Mouse (Mus musculus): ENCODE measurements around the gene Snx7.

GRCm38 (mm10) chr3:117893736-117894135 lies 25.0 kb upstream of the Snx7 start:
- no peak for TF ChIP-seq EP300 (IDR thresholded peaks at IDR 0.05; ENCODE audit: insufficient read depth, low read depth, low read length)
- no peak for TF ChIP-seq POLR2A (IDR thresholded peaks at IDR 0.05; ENCODE audit: insufficient read depth, low read depth, low read length)
